8 mouse cellular contexts compared by ENCODE assay signal in the genomic region with DNA sequence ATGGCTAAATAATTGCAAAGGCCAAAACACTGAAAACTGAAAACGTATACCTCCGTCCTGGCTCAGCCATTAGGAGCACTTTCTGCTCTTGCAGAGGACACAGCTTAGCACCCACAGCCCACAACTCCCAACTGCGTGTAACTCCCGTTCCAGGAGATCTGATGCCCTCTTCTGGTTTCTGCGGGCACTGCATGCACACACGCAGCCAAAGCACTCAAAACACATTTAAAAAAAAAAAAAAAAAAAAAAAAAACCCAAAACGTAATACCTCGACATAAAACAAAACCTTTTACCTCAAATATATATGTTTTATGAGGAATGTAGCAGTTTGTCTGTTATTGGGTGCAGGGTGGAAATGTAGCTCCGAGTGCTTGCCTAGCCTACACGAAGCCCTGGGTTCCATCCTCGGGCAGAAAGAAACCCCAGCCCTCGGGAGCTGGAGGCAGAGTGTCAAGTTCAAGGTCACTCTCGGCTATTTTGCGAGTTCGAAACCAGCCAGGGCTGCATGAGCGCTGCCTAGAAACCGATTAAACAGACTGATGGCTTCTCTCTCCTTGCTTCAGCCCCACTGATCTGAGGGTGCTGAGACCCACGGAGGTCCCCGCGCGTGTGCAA. TPM values are rescaled to one million over a fixed set of nuclear protein-coding genes. Genes with fewer than 3 reads are reported as not detected.
A peak's percentile ranks its signal among the peaks of the same experiment; 100 is the strongest.
DNase-seq lines count a peak whose midpoint lies in the region; ATAC-seq lines count a peak whose summit lies in the region.

No protein-coding gene starts in this region.

- 2% methylated on average over 21 of the region's 21 CpGs for WGBS in heart, embryonic 14.5 days
- WGBS in liver, embryonic 13.5 days (ENCODE audit: insufficient replicate concordance), result 1% methylated on average over 21 of the region's 21 CpGs
- WGBS in stomach, embryonic 16.5 days, result 3% methylated on average over 21 of the region's 21 CpGs

- H3K36me3 ChIP-seq in heart, embryonic 14.5 days (ENCODE audit: control insufficient read depth, insufficient read depth, low read length), result peaks cover 22% of the 10 kb centered on the region
- H3K36me3 ChIP-seq in liver, embryonic 13.5 days, result peaks cover 21% of the 10 kb centered on the region
- H3K36me3 ChIP-seq in stomach, embryonic 16.5 days (ENCODE audit: control insufficient read depth, insufficient read depth, low read length), result peaks cover 7% of the 10 kb centered on the region; the same call in 1 of the 2 replicates

- H3K4me1 ChIP-seq in heart, embryonic 14.5 days (ENCODE audit: control insufficient read depth in 2 of 2, insufficient read depth in 2 of 2, low read length in 2 of 2), result peaks cover 2 to 8% of the 10 kb centered on the region in 2 experiments; a peak in 2 of 4 replicates
- peaks cover 17% of the 10 kb centered on the region for H3K4me1 ChIP-seq in liver, embryonic 13.5 days (replicated peaks)
- peaks cover 7% of the 10 kb centered on the region for H3K4me1 ChIP-seq in stomach, embryonic 16.5 days (ENCODE audit: control insufficient read depth, insufficient read depth, low read length)

- no peaks in the 10 kb centered on the region for H3K27me3 ChIP-seq in heart, embryonic 14.5 days (ENCODE audit: control insufficient read depth, insufficient read depth, low read length)
- no peaks in the 10 kb centered on the region for H3K27me3 ChIP-seq in liver, embryonic 13.5 days
- H3K27me3 ChIP-seq in stomach, embryonic 16.5 days (ENCODE audit: control insufficient read depth, insufficient read depth, low read length), result no peaks in the 10 kb centered on the region

- peak; percentile 91 for DNase-seq in CD4-positive helper T cell, adult 2 months (ENCODE audit: low read depth, low spot score)
- peak; percentile 69 for DNase-seq in brain, embryonic 18.5 days (ENCODE audit: low read depth, low spot score)
- DNase-seq in kidney, postnatal 14 days, result peak; percentile 91
- DNase-seq in liver, embryonic 13.5 days, result peak; percentile 72
- DNase-seq in neural tube, embryonic 10.5 days (ENCODE audit: extremely low spot score, low spot score), result peak; percentile 88

- peak overlapping the region; percentile 75 to 80 for H3K27ac ChIP-seq in heart, embryonic 14.5 days (replicated peaks in 1 of 2; ENCODE audit: control insufficient read depth in 1 of 2, insufficient read depth in 1 of 2, low read depth in 2 of 2, low read length in 2 of 2)
- H3K27ac ChIP-seq in liver, embryonic 13.5 days, result peak overlapping the region; percentile 89
- H3K27ac ChIP-seq in stomach, embryonic 16.5 days (ENCODE audit: low read length), result peak overlapping the region; percentile 88

- peak overlapping the region; percentile 85 for H3K9ac ChIP-seq in heart, embryonic 14.5 days (ENCODE audit: low read length)
- peak overlapping the region; percentile 78 for H3K9ac ChIP-seq in liver, embryonic 13.5 days
- peak overlapping the region; percentile 86 for H3K9ac ChIP-seq in stomach, embryonic 16.5 days (ENCODE audit: low read length)

- ATAC-seq in erythroid progenitor cell, adult 5-6 weeks (replicated peaks; ENCODE audit: low FRiP score, poor library complexity, severe bottlenecking), result peak; percentile 51
- peak; percentile 25; the same call in 1 of the 2 replicates for ATAC-seq in heart, embryonic 14.5 days (ENCODE audit: insufficient number of reproducible peaks, insufficient read depth, low FRiP score, low read depth)
- peak; percentile 3 for ATAC-seq in liver, embryonic 13.5 days (ENCODE audit: low read depth)
- ATAC-seq in stomach, embryonic 16.5 days (ENCODE audit: insufficient read depth, low FRiP score), result peak; percentile 9; the same call in 1 of the 2 replicates

- H3K4me3 ChIP-seq in heart, embryonic 14.5 days (ENCODE audit: control insufficient read depth in 1 of 2, insufficient read depth in 1 of 2, low read depth in 1 of 2, low read length in 2 of 2), result peak overlapping the region; percentile 75 to 86
- H3K4me3 ChIP-seq in liver, embryonic 13.5 days (replicated peaks), result peak overlapping the region; percentile 97
- H3K4me3 ChIP-seq in stomach, embryonic 16.5 days (replicated peaks; ENCODE audit: low read length), result peak overlapping the region; percentile 92

- H3K9me3 ChIP-seq in heart, embryonic 14.5 days (ENCODE audit: control insufficient read depth, low read length), result no peaks in the 10 kb centered on the region
- no peaks in the 10 kb centered on the region for H3K9me3 ChIP-seq in liver, embryonic 13.5 days (replicated peaks)
- H3K9me3 ChIP-seq in stomach, embryonic 16.5 days (replicated peaks; ENCODE audit: control insufficient read depth, low read length), result no peaks in the 10 kb centered on the region

- H3K4me2 ChIP-seq in heart, embryonic 14.5 days (ENCODE audit: low read length), result peak overlapping the region; percentile 82
- peak overlapping the region; percentile 98 for H3K4me2 ChIP-seq in liver, embryonic 13.5 days
- H3K4me2 ChIP-seq in stomach, embryonic 16.5 days (ENCODE audit: low read depth, low read length), result peak overlapping the region; percentile 81

RNA-seq across cellular contexts. Expression of a gene that starts 0.5 kb away (rescaled TPM):
- 13.4 and 19.8 TPM in 2 replicates for total RNA-seq in erythroid progenitor cell, adult 5-6 weeks (2015; ENCODE audit: low replicate concordance)
- 26.3 and 74.8 TPM in 2 replicates for total RNA-seq in erythroid progenitor cell, adult 5-6 weeks (2017; ENCODE audit: low replicate concordance)
- 11.9 and 14.3 TPM in 2 replicates for polyA plus RNA-seq in heart, embryonic 14.5 days (2014; fragmentation: Nextera tagmentation; extraction: Ambion mirVana)
- polyA plus RNA-seq in liver, embryonic 13.5 days (2015; fragmentation: Nextera tagmentation; extraction: Ambion mirVana), result 10.7 and 13.8 TPM in 2 replicates
- polyA plus RNA-seq in stomach, embryonic 16.5 days (2015; fragmentation: Nextera tagmentation; extraction: Ambion mirVana), result 17.6 and 18.4 TPM in 2 replicates

RNA-seq across cellular contexts. Expression of a gene that starts 34.9 kb away (rescaled TPM):
- total RNA-seq in erythroid progenitor cell, adult 5-6 weeks (2015; ENCODE audit: low replicate concordance), result not detected in 2 replicates
- total RNA-seq in erythroid progenitor cell, adult 5-6 weeks (2017; ENCODE audit: low replicate concordance), result not detected in 2 replicates
- polyA plus RNA-seq in heart, embryonic 14.5 days (2014; fragmentation: Nextera tagmentation; extraction: Ambion mirVana), result not detected in 2 replicates
- polyA plus RNA-seq in liver, embryonic 13.5 days (2015; fragmentation: Nextera tagmentation; extraction: Ambion mirVana), result not detected in 2 replicates
- polyA plus RNA-seq in stomach, embryonic 16.5 days (2015; fragmentation: Nextera tagmentation; extraction: Ambion mirVana), result not detected in 2 replicates

RNA-seq across cellular contexts. Expression of a gene that starts 43.0 kb away (rescaled TPM):
- not detected in 2 replicates for total RNA-seq in erythroid progenitor cell, adult 5-6 weeks (2015; ENCODE audit: low replicate concordance)
- total RNA-seq in erythroid progenitor cell, adult 5-6 weeks (2017; ENCODE audit: low replicate concordance), result 1.2 TPM in 1 of 2 replicates, not detected in the other
- 0.24 TPM in 1 of 2 replicates, not detected in the other for polyA plus RNA-seq in heart, embryonic 14.5 days (2014; fragmentation: Nextera tagmentation; extraction: Ambion mirVana)
- polyA plus RNA-seq in liver, embryonic 13.5 days (2015; fragmentation: Nextera tagmentation; extraction: Ambion mirVana), result 0.09 TPM in 1 of 2 replicates, not detected in the other
- polyA plus RNA-seq in stomach, embryonic 16.5 days (2015; fragmentation: Nextera tagmentation; extraction: Ambion mirVana), result 0.08 TPM in 1 of 2 replicates, not detected in the other

Comparison
In these comparisons a context has a peak if more than half of its experiments do, and no peak if none do; other contexts are left out.
1. Peak in every context shown above with its lines: DNase-seq, ATAC-seq, H3K4me3 ChIP-seq and H3K27ac ChIP-seq.